Mouse (Mus musculus) lung, postnatal 14 days (tissue): Measurements from ENCODE around the gene Srsf12.

ENCODE experiments used
- DNase-seq: peaks from one replicate; pipeline ENCODE4 v3.0.0; 2021

Srsf12 gene

GRCm38 (mm10) chr4:33250867-33251266 is 42.1 kb downstream of the Srsf12 start:
- no peak for DNase-seq

GRCm38 (mm10) chr4:33254706-33255105 is 45.9 kb downstream of the Srsf12 start:
- no peak for DNase-seq

GRCm38 (mm10) chr4:33257263-33257964 is 48.6 kb downstream of the Srsf12 start:
- DNase-seq: no peak

GRCm38 (mm10) chr4:33260311-33260710 is 51.5 kb downstream of the Srsf12 start:
- no peak for DNase-seq

GRCm38 (mm10) chr4:33261311-33261753 is 52.5 kb downstream of the Srsf12 start:
- peak; percentile 95 for DNase-seq

- DNase-seq: no peak
Measured at GRCm38 (mm10) chr4:33262897-33263296, 54.1 kb downstream of the Srsf12 start.

- DNase-seq: no peak
Measured at GRCm38 (mm10) chr4:33264979-33265726, 56.4 kb downstream of the Srsf12 start.

GRCm38 (mm10) chr4:33270386-33271314 is 61.9 kb downstream of the Srsf12 start:
- no peak for DNase-seq

GRCm38 (mm10) chr4:33273437-33273836 is 64.6 kb downstream of the Srsf12 start:
- no peak for DNase-seq

- no peak for DNase-seq
Measured at GRCm38 (mm10) chr4:33281891-33282685, 73.3 kb downstream of the Srsf12 start.
